Mouse (Mus musculus) cerebellum, adult 8-10 months (tissue): Measurements from ENCODE around the gene Styx.
A peak's percentile ranks its signal among the peaks of the same experiment; 100 is the strongest.

Experiments
- DNase-seq: peaks from one replicate; pipeline ENCODE4 v3.0.0; 2022

The Styx gene

GRCm38 (mm10) chr14:45350931-45351859 is at the start of gene Styx:
TSS of gene Styx (plus strand) at chr14:45351093.
- DNase-seq: peak; percentile 94

GRCm38 (mm10) chr14:45303939-45304338 is 47.0 kb upstream of the Styx start:
- DNase-seq: no peak

DNA sequence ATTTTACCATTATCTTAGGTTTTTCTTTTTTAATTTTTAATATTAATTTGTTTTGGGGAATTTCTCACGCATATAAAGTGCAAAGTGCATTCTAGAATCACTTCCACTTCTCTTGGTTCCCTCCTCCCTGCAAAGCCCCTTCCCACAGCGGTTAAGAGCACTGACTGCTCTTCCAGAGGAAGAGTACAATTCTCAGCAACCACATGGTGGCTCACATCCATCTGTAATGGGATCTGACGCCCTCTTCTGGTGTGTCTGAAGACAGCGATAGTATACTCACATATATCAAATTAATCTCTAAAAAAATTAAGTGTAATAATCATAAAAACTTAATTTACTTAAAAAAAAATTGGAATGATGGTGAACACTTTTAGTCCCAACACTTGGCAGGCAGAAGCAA is 46.5 kb upstream of the Styx start:
- DNase-seq: no peak

- DNase-seq: no peak
Observed at GRCm38 (mm10) chr14:45305852-45306251, 45.0 kb upstream of the Styx start.

- DNase-seq: no peak
Observed at GRCm38 (mm10) chr14:45307630-45308328, 43.1 kb upstream of the Styx start.

DNA sequence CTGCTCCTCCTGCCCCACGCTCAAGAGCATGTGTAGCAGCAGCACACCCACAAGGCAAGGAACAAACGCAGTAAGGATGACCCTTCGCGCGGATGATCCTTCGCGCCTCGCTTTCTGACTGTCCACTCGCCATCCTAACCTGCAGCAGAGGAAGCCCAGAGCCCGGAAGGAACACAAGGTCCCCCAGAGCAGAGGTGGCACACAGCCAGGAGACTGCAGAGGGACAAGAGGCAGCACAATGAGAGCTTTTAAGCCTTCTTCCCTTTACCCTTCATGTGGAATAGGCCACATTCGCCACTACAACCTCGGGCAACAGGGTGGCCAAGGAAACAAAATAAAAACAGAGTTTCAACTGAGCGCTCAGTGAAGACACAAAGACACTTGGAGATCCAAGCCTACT is 41.2 kb upstream of the Styx start:
- DNase-seq: peak; percentile 25

- no peak for DNase-seq
Observed at GRCm38 (mm10) chr14:45310101-45310500, 40.8 kb upstream of the Styx start.

DNA sequence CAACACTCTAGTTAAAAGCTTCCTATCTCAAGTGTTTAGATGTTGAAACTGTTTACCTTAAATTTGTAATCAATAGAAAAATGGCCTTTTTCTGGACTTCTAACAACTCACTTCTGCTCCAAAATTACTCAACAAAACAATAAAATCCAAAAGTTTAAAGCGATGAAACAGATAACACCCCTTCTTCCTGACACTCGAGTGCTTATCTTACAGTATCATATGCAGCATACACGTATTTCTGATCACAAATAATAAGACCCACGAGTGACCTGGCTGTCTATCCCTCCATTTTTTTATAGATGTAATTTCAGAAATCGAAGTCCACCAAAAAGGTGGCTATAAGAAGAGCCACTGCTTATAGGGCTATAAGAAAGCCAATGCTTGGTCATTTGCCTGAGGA is 34.0 kb upstream of the Styx start:
- no peak for DNase-seq

GRCm38 (mm10) chr14:45317921-45318411 is 32.9 kb upstream of the Styx start:
- peak; percentile 63 for DNase-seq

- DNase-seq: peak; percentile 83
Observed at GRCm38 (mm10) chr14:45318426-45319236, 32.3 kb upstream of the Styx start, which contains the start of gene Ero1l. TSS of gene Ero1l (minus strand) at chr14:45318771.

GRCm38 (mm10) chr14:45319237-45319610 is 31.7 kb upstream of the Styx start:
- no peak for DNase-seq

- no peak for DNase-seq
Observed at GRCm38 (mm10) chr14:45320111-45320510, 30.8 kb upstream of the Styx start.

DNA sequence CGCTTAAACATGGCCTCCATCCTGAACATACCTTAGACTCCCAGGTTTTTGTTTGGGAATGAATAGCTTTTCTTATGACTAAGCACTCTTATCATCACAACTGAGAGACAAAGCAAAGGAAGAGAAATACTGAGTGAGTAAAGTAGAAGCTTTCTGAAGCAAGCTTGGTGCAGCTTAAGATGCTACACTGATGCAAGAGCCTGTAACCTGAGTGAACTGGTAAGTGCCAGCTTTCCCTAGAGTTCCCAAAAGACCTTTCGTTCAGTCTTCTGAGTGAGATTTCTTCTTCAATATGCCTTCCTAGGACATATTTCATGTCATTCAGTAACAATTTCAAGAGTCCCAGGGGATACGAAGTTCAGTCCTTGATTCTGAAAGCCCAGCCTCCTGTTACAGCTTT is 29.8 kb upstream of the Styx start:
- no peak for DNase-seq

- DNase-seq: no peak
Observed at GRCm38 (mm10) chr14:45321622-45322021, 29.3 kb upstream of the Styx start.

GRCm38 (mm10) chr14:45322450-45322849 is 28.4 kb upstream of the Styx start:
- DNase-seq: no peak

GRCm38 (mm10) chr14:45323320-45323719 is 27.6 kb upstream of the Styx start:
- DNase-seq: no peak

DNA sequence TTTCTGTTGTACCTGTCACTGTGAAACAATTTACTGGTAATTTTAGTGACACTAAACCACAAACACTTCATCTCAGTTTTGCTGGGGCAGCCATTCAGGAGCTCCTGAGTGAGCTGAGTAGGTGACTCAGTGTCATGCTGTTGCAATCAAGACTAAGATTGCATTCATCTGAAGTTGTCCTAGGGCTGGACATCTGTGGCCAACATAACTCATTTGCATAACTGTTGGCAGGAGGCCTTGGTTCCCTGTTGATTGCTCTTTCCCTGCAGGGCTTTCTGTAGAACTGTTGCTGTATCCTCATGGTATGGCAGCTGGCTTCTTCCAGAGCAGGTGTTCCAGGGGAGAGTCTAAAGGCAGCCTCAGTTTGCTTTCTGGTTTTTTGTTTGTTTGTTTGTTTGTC is 25.4 kb upstream of the Styx start:
- no peak for DNase-seq

GRCm38 (mm10) chr14:45328072-45328713 is 22.7 kb upstream of the Styx start:
- DNase-seq: no peak

DNA sequence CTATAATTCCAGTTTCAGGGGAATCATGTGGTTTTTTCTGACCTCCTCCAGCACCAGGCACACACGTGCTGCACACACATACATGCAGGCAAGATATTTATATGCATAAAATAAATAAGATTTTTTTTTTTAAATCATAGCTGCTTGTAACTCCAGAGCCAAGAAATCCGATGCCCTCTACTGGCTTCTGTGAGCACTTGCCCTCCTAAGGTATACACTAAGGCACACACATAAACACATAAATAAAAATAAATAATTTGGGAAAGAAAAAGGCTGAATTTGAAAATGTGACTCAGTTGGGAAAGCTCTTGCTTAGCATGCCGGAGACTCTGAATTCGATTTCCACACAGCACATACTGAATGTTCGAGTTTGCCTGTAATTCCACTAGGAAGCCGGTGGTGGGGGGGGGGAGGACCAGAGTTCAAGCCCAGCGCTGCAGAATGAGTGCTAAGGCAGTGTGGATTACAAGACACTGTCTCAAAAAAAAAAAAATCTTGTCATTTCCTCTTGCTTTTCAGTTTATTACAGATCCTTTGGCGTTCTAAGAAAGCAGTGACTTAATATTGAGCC is 21.8 kb upstream of the Styx start:
- no peak for DNase-seq

GRCm38 (mm10) chr14:45329589-45330181 is 21.2 kb upstream of the Styx start, which contains the start of gene Psmc6:
TSS of gene Psmc6 (plus strand) at chr14:45329788.
- DNase-seq: peak; percentile 88
